Mouse (Mus musculus) R1 (cell line): Measurements from ENCODE around the gene Casz1.

Source experiments
- DNase-seq: peaks from one replicate; pipeline ENCODE4 v3.0.0-alpha.2; 2018; ENCODE audit warnings: low read depth, low spot score

Gene Casz1

GRCm38 (mm10) chr4:148878192-148878983 is 74.2 kb downstream of the Casz1 start:
- DNase-seq, result no peak

- no peak for DNase-seq
Observed at GRCm38 (mm10) chr4:148878984-148879610, 74.9 kb downstream of the Casz1 start.

GRCm38 (mm10) chr4:148879631-148880030 is 75.4 kb downstream of the Casz1 start:
- DNase-seq, result no peak

- no peak for DNase-seq
Observed at GRCm38 (mm10) chr4:148881001-148881669, 76.9 kb downstream of the Casz1 start.

GRCm38 (mm10) chr4:148881838-148882237 is 77.6 kb downstream of the Casz1 start:
- no peak for DNase-seq

GRCm38 (mm10) chr4:148882360-148882929 is 78.2 kb downstream of the Casz1 start:
- peak; percentile 57 for DNase-seq

- no peak for DNase-seq
Observed at GRCm38 (mm10) chr4:148884596-148884995, 80.4 kb downstream of the Casz1 start.

- no peak for DNase-seq
Observed at GRCm38 (mm10) chr4:148885401-148885800, 81.2 kb downstream of the Casz1 start.

- no peak for DNase-seq
Observed at GRCm38 (mm10) chr4:148885921-148886540, 81.8 kb downstream of the Casz1 start.

- DNase-seq, result no peak
Observed at GRCm38 (mm10) chr4:148888229-148888628, 84.0 kb downstream of the Casz1 start.

- no peak for DNase-seq
Observed at GRCm38 (mm10) chr4:148889011-148889410, 84.8 kb downstream of the Casz1 start.

GRCm38 (mm10) chr4:148890442-148890841 is 86.2 kb downstream of the Casz1 start:
- DNase-seq, result no peak

GRCm38 (mm10) chr4:148890892-148891838 is 86.9 kb downstream of the Casz1 start:
- DNase-seq, result peak; percentile 78

GRCm38 (mm10) chr4:148896125-148896524 is 91.9 kb downstream of the Casz1 start:
- DNase-seq, result no peak

- DNase-seq, result no peak
Observed at GRCm38 (mm10) chr4:148899927-148900294, 95.7 kb downstream of the Casz1 start.

- peak; percentile 95 for DNase-seq
Observed at GRCm38 (mm10) chr4:148900295-148901211, 96.3 kb downstream of the Casz1 start.

GRCm38 (mm10) chr4:148901275-148902052 is 97.2 kb downstream of the Casz1 start:
- DNase-seq, result no peak

- DNase-seq, result peak; percentile 63
Observed at GRCm38 (mm10) chr4:148902919-148903727, 98.9 kb downstream of the Casz1 start.
